Mouse (Mus musculus): ENCODE results near the gene Rmi1. TPM values are rescaled to one million over a fixed set of nuclear protein-coding genes. Genes with fewer than 3 reads are reported as not detected.
"Not testable (repeated sequence)": the region's sequence is repeated elsewhere in the genome, so short reads cannot be mapped to it uniquely, and the experiment has no call there.

Gene Rmi1
- total RNA-seq (2018; cell fraction: chromatin; rRNA removed), result 10 to 100 TPM; 20.6 to 95.2 (median 43.9) TPM
- total RNA-seq (2018; cell fraction: cytosol; rRNA removed), result 10 to 100 TPM in 25 of 26 experiments, 1 to 10 TPM in 1; 8.2 to 27.1 (median 16.7) TPM
- 100 to 1,000 TPM in 1 of 26 experiments, 10 to 100 TPM in 25; 22.3 to 101 (median 41.2) TPM for total RNA-seq (2018; cell fraction: nucleus; rRNA removed)
- 18.1 to 36.6 TPM (median 36.0 TPM) in 3 replicates for polyA plus RNA-seq (2018)

DNA sequence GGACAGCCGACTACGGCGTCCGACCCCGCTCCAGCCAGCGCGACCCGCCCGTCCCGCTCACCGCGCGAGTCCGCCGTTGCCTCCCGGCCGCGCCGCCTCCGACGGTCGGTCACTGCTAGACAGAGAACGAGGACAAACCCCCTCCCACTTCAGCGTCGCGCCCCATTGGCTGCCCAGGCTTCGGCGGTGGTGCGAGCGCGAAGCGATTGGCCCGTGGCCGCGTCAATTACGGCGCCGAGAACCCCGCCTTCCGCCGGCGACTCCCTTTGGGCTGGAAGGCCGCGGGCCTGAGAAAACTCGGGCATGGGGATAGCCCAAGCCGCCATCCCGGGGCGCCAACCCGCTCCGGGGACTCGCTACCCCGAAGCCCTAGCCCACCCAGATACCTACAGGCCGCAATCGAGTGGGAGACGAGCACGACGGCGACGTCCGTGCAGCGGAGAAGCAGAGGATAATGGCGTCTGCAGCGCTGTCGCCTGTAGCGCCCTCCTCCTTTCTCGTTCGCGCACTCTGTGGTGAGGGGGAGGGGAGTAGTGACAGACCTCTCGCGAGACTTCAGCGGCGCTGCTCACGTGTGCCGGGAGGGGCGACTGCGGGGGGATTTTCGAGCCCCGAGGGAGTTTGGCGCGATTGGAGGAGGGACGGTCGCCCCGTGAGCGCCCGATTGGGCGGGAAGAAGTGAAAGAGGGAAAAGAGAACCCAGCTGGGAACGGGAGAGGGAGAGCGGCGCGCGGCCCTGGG lies at the start of gene Rmi1:
Gene Rmi1, plus strand, starts transcription at position 246 of the 741 bp plus-strand sequence.
- Histone ChIP-seq H3K4me3 (ENCODE audit: inconsistent target) (peak within 1 kb of the TSS; percentile 88), H3K36me3 (ENCODE audit: inconsistent target) (peaks cover 27% of the 10 kb centered on the region), H3K79me2 (ENCODE audit: inconsistent target) (peaks cover 84% of the 10 kb centered on the region), H3K27ac (peak within 1 kb of the TSS; percentile 78)
- under 1% methylated on average over 69 of the region's 91 CpGs for WGBS (ENCODE audit: missing documents)

DNA sequence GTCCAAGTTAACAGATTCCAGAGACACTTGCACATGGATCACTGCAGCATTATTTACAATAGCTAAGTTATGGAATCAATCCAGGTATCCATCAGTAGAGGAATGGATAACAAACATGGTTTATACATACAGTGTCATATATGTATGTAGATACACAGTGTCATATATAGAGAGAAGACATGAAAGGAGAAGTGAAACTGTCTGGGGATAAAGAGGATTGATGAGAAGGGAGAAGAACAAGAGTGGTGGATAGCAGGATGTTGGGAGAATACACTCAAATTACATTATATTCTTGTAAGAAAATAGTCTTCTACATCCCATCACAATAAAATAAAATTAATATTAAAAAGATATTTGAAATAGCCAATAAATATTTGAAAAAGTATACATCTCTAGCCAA lies 49.1 kb upstream of the Rmi1 start:
- Histone ChIP-seq H3K4me3 (ENCODE audit: inconsistent target) (no peak overlapping the region), H3K79me2 (ENCODE audit: inconsistent target) (no peaks in the 10 kb centered on the region), H3K27ac (no peak overlapping the region), H3K36me3 (ENCODE audit: inconsistent target) (no peaks in the 10 kb centered on the region)

DNA sequence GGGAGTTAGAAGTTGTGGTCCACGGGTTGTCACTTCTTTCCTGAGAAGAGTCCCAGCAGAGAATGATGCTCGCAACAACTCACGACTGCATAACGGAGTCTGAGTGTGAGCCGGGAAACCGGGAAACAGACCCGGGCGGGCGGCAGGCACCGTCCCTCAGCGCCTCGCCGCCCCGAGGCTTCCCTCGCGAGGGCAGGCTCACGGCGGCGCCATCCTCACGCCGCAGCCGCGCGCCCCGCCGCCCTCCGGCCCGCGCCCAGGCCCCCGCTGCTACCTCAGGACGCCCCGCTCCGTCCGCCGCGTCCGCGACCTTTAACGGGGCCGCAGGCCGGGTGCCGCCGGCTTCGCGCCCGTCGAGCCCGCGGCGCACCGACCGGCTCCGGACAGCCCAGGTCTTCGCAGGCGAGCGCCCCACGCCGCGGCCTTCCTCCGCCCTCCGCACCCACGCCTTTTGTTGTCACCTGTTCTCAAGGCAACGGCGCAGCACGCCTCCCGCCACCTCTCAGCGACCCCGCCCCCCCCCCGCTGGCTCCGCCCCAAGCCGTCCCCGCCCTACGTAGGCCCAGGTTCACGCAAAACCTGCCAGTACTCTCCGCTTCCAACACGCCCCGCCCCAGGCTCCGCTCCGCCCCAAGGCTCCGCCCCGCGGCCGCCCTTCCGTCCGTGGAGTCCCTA lies 43.3 kb upstream of the Rmi1 start, which contains the start of gene Kif27:
Gene Kif27, minus strand, starts transcription at position 494 of the 675 bp plus-strand sequence.
- Histone ChIP-seq H3K36me3 (ENCODE audit: inconsistent target) (no peaks in the 10 kb centered on the region), H3K79me2 (ENCODE audit: inconsistent target) (no peaks in the 10 kb centered on the region), H3K4me3 (ENCODE audit: inconsistent target) (no peak within 1 kb of the TSS; the same call in 1 of the 2 replicates), H3K27ac (no peak within 1 kb of the TSS)
- 2% methylated on average over 84 of the region's 85 CpGs for WGBS (ENCODE audit: missing documents)

DNA sequence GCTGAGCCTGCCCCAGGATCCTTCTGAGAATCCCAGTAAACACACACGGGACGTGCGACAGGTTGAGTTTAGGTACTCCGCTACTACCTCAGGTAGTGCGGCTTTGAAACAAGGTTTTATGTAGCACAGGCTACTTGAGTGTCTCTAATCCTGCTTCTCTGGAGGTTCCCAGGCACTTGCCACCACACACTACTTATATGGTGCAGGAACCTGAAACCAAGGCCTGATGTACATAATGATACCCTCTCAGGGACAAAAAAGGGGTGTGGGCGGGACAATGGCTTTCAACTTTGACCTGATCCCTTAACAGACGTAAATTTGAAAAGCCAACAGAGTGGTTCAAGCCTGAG lies 42.8 kb upstream of the Rmi1 start:
- Histone ChIP-seq H3K4me3 (ENCODE audit: inconsistent target) (no peak overlapping the region; the same call in 1 of the 2 replicates), H3K27ac (no peak overlapping the region), H3K79me2 (ENCODE audit: inconsistent target) (no peaks in the 10 kb centered on the region), H3K36me3 (ENCODE audit: inconsistent target) (no peaks in the 10 kb centered on the region)
- 23% methylated on average over 7 of the region's 7 CpGs for WGBS (ENCODE audit: missing documents)

DNA sequence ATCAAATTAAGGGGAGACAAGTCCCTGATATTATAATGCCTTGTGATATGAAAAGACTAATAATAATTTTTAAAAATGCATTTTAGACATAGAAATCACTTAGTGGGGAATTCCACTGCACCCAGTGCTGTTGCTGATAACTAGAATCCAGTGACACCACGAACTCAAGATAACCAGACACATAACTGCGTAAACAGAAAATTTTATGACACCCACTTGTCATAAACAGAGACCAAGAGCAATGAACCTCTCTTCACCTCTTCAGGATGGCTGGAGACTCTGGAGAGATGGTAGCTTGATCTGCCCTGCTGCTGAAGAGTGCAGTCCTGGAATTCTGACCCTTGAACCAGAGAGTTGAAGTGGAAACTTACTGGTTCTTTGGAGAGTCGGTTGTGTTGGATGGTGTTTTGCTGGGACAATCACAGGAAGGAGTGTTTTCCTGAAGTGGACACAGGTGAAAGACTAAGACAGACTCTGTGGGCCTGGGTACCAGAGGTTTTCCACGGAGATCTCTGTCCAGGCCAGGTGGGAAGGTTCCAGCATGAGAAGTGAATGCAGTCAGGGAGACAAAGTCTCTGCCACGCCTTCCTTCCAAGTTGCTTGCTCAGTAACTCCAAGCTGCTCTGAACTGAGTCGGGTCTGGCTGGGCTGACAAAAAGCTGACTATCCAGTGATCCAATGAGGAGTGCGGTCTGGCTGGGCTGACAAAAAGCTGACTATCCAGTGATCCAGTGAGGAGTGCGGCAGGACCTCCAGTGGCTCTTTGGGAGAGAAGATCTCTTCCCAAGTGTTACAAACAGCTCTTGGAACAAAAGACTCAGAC lies 37.5 kb upstream of the Rmi1 start:
- no peak overlapping the region for H3K4me3 ChIP-seq (ENCODE audit: inconsistent target)
- 87% methylated on average over 8 of the region's 8 CpGs for WGBS (ENCODE audit: missing documents)
- H3K27ac ChIP-seq, result no peak overlapping the region
- H3K36me3 ChIP-seq (ENCODE audit: inconsistent target), result no peaks in the 10 kb centered on the region
- no peaks in the 10 kb centered on the region for H3K79me2 ChIP-seq (ENCODE audit: inconsistent target)

DNA sequence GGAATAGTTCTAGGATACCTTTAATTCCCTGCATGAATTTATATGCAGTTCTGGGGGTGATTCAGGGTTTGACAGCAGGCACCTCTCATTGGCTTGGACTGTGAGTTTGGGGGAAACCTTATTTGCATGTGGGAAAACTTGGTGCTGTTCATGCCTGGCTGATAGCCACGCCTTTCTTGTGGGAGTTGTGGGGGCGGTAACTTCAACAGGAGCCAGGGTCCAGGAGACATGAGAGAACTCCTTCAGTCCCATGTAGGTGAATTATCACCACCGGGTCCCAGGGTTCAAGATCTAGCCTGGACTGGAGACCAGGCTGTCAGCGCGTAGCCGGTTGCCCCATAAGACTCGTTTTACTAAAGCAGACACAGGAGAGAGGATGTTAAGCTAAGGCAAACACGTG lies 36.9 kb upstream of the Rmi1 start:
- not testable (repeated sequence) for H3K36me3 ChIP-seq (ENCODE audit: inconsistent target); H3K27ac ChIP-seq; H3K79me2 ChIP-seq (ENCODE audit: inconsistent target); H3K4me3 ChIP-seq (ENCODE audit: inconsistent target)
- 91% methylated on average over 8 of the region's 8 CpGs for WGBS (ENCODE audit: missing documents)

DNA sequence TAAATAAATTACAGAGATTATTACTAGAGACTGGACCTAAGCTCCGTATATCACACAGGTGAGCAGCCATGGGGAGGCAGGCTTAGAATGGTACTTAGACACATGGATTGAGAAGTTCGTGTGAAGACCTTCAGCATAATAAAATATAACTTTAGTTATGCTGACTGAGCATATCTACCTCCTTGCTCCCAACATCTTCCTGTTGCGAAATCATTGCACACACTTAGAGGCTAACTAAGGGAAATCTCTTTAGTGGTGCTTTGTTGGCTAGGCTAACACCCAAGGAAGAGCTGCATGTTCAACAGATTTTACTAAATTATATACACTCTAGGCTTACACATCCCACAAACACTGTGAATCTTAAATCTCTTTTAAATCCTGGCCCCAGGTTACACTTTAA lies 35.7 kb upstream of the Rmi1 start:
- 0 out of 2 replicates have a peak overlapping the region, but pooled peaks have one; percentile 8 for H3K27ac ChIP-seq
- WGBS (ENCODE audit: missing documents), result 44% methylated on average over 3 of the region's 3 CpGs
- no peaks in the 10 kb centered on the region for H3K79me2 ChIP-seq (ENCODE audit: inconsistent target)
- no peaks in the 10 kb centered on the region for H3K36me3 ChIP-seq (ENCODE audit: inconsistent target)
- H3K4me3 ChIP-seq (ENCODE audit: inconsistent target), result no peak overlapping the region

DNA sequence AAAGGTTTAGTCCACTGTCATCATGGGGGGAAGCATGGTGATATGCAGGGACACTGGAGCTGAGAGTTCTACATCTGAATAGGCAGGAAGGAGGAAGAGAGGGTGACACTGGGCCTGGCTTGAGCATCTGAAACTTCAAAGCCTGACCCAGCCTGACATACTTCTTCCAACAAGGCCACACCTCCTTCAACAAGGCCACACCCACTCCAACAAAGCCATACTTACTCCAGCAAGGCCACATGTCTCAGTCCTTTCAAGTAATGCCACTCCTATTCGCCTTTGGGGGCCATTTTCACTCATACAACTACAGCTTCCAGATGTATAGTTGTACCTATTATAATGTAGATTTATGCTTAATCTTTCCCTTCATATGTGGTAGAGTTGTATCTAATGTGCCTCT lies 34.4 kb upstream of the Rmi1 start:
- H3K4me3 ChIP-seq (ENCODE audit: inconsistent target), result no peak overlapping the region
- H3K79me2 ChIP-seq (ENCODE audit: inconsistent target), result no peaks in the 10 kb centered on the region
- no peak overlapping the region for H3K27ac ChIP-seq
- H3K36me3 ChIP-seq (ENCODE audit: inconsistent target), result no peaks in the 10 kb centered on the region
- WGBS (ENCODE audit: missing documents), result 73% methylated on average over 1 of the region's 1 CpGs

DNA sequence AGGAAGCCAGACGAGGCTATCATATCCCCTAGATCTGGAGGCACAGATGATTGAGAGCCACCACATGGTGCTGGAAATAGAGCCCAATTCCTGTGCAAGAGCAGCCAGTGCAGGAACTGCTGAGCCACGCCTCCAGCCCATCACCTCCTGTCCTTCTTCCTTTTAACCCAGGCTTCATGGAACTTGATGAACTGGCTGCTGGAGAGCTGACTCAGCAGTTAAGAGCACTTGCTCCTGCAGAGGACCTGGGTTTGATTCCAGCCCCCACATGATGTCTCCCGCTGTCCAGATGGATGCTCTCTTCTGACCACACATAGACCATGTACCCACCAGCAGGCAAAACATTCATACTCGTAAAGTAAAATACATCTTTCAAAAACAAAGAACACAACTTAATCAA lies 33.2 kb upstream of the Rmi1 start:
- Histone ChIP-seq H3K27ac (no peak overlapping the region), H3K4me3 (ENCODE audit: inconsistent target) (no peak overlapping the region), H3K79me2 (ENCODE audit: inconsistent target) (no peaks in the 10 kb centered on the region), H3K36me3 (ENCODE audit: inconsistent target) (no peaks in the 10 kb centered on the region)
- 79% methylated on average over 4 of the region's 4 CpGs for WGBS (ENCODE audit: missing documents)

DNA sequence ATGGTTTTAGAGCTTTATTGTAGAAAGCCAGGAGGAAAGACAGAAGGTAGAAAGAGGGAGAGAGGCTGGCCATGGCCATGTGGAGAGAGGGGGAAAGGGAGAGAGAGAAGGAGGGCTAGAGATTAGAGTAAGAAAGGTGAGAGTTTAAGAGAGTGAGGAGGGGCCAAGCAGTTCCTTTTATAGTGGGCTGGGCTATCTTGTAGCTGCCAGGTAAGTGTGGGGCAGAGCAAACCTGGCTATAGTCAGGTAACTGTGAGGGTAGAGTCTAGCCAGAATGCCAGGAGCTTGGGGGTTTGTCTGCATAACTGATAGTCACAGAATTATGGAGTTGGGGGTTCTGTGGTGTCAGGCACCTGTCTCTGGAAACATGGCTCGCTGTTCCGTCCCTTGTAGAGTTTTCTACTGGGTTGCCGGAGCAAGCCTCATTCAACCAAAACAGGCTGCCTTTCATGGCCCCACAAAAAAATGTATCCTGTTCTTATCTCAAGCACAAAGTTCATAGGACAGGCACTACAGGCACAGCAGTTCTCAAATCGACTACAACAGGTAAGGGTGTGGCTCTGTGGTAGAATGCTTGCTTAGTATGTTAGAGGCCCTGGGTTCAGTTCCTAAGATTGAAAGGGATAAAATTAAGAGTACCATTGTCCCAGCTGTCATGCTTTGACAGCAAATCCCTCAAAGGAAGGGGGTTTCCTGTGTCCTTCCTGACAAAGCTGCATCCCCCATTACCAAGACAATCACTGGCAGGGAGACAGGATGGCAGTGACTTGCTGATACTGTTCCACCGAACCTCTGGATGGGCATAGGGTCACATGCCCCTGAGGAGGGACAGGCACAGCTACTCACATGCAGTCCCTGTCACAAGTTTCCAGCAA lies 29.5 kb upstream of the Rmi1 start:
- 73% methylated on average over 5 of the region's 5 CpGs for WGBS (ENCODE audit: missing documents)
- Histone ChIP-seq H3K4me3 (ENCODE audit: inconsistent target) (no peak overlapping the region), H3K27ac (no peak overlapping the region), H3K79me2 (ENCODE audit: inconsistent target) (no peaks in the 10 kb centered on the region), H3K36me3 (ENCODE audit: inconsistent target) (no peaks in the 10 kb centered on the region)

DNA sequence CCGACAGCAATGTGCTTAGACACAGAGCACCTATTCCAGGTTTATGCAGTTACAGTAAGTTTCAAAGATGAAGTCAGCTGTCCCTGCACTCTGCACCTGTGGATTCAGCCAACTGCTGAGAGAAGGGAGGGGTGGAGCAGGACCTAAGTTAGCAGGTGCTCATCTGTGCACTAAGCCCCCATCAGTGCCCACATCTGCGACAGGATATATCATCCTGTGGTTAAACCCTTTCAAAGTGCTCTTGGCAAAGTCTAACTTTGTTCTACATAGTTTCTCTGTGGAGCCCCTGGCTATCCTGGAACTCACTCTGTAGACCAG lies 28.9 kb upstream of the Rmi1 start:
- Histone ChIP-seq H3K27ac (no peak overlapping the region), H3K4me3 (ENCODE audit: inconsistent target) (no peak overlapping the region), H3K79me2 (ENCODE audit: inconsistent target) (no peaks in the 10 kb centered on the region), H3K36me3 (ENCODE audit: inconsistent target) (no peaks in the 10 kb centered on the region)
- 93% methylated on average over 2 of the region's 2 CpGs for WGBS (ENCODE audit: missing documents)

DNA sequence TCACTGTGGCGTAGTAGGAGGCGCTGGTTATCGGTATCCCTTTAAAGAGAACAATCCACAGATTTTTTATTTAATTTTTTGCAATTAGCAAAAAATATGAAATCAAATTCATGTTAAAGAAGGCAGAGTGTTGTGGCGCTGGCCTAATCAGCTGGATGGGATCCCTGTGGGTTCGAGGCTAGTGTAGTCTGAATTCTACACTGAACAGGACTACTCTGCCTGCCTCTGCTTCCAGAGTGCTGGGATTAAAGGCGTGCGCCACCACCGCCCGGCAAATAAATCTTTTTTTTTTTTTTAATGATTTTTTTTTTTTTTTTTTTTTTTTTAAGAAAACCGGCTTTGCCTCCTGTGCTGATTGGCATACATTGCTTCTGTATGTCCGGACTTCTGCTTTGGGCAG lies 17.7 kb upstream of the Rmi1 start:
- WGBS (ENCODE audit: missing documents), result 57% methylated on average over 8 of the region's 11 CpGs
- Histone ChIP-seq H3K79me2 (ENCODE audit: inconsistent target) (peaks cover 10% of the 10 kb centered on the region; the same call in 1 of the 2 replicates), H3K27ac (no peak overlapping the region), H3K4me3 (ENCODE audit: inconsistent target) (peak overlapping the region; percentile 31), H3K36me3 (ENCODE audit: inconsistent target) (peaks cover 28% of the 10 kb centered on the region)

DNA sequence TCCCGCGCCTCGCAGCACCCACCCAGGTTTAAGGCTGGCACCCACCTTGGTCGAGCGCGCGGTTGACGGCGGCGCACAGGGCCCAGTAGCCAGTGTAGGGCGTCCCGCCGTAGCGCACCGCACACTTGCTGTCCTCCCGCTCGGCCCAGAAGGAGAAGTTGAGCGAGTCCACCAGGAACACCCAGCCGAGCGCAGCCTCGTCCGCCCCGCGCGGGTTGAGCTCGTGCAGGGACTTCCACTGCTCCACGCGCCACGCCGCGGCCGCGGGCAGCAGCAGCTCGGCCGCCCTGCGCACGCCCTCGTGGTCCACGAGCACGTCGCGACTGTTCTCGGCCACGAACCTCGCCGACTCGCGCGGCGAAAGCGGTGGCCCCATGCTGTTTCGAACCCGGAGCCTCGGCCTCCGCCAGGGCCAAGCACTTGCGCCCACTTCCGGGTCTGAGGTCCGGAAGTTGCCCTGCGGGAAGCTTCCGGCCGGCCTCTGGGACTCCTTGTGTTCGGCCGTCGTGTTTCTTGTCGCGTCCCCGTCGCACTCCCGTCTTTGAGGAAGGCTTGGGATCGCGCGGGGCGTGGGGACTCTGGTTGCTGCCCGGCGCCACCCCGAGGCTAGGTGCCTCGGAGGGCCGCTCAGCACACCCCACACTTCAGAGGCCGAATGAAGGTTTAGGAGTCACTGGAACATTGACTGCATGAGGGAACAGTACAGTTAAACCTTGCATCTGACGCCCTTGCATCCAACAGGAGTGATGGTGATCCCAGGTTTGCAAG lies 17.1 kb upstream of the Rmi1 start, which contains the start of gene 2210016F16Rik:
Gene 2210016F16Rik, minus strand, starts transcription at position 447 of the 768 bp plus-strand sequence.
- peaks cover 28% of the 10 kb centered on the region for H3K36me3 ChIP-seq (ENCODE audit: inconsistent target)
- peak within 1 kb of the TSS; percentile 31 for H3K4me3 ChIP-seq (ENCODE audit: inconsistent target)
- 3% methylated on average over 80 of the region's 80 CpGs for WGBS (ENCODE audit: missing documents)
- peaks cover 10% of the 10 kb centered on the region; the same call in 1 of the 2 replicates for H3K79me2 ChIP-seq (ENCODE audit: inconsistent target)
- H3K27ac ChIP-seq, result no peak within 1 kb of the TSS
